Mouse (Mus musculus) liver, embryonic 11.5 days (tissue): ENCODE measurements around the gene Grm8. TPM values are rescaled to one million over a fixed set of nuclear protein-coding genes. Genes with fewer than 3 reads are reported as not detected.

Experiments
- ATAC-seq: fragments of 200-750 bp; cut with Nextera tagmentation; replicated peaks from 2 replicates; pipeline ENCODE4 v1.8.0; 2017; ENCODE audit warnings: moderate number of reproducible peaks, mild to moderate bottlenecking, moderate TSS enrichment, moderate library complexity; ENCODE audit not compliant: low FRiP score
- DNase-seq: peaks from one replicate; pipeline ENCODE4 v3.0.0-alpha.2; 2017; ENCODE audit warnings: low spot score
- H3K27ac ChIP-seq: fragments of 300-500 bp; sonication (generic); 2 replicates; pipeline ENCODE4 v1.5.1; 2014; ENCODE audit warnings: mild to moderate bottlenecking, low read depth, low read length, control low read depth
- H3K27me3 ChIP-seq: fragments of 300-500 bp; sonication (generic); replicated peaks from 2 replicates; pipeline ENCODE4 v1.6.1; 2014; ENCODE audit warnings: low read length, mixed read lengths; ENCODE audit not compliant: control insufficient read depth, insufficient read depth
- H3K36me3 ChIP-seq: fragments of 300-500 bp; sonication (generic); 2 replicates; pipeline ENCODE4 v1.6.1; 2014; ENCODE audit warnings: mild to moderate bottlenecking, low read length, moderate library complexity, mixed read lengths; ENCODE audit not compliant: control insufficient read depth, insufficient read depth
- H3K4me1 ChIP-seq: fragments of 300-500 bp; sonication (generic); replicated peaks from 2 replicates; pipeline ENCODE4 v1.6.1; 2014; ENCODE audit warnings: low read length, mixed read lengths; ENCODE audit not compliant: control insufficient read depth, insufficient read depth
- H3K4me2 ChIP-seq: fragments of 300-500 bp; sonication (generic); 2 replicates; pipeline ENCODE4 v1.6.1; 2014; ENCODE audit warnings: mild to moderate bottlenecking, control low read depth, moderate library complexity
- H3K4me3 ChIP-seq: fragments of 300-500 bp; sonication (generic); 2 replicates; pipeline ENCODE4 v1.5.1; 2014; ENCODE audit warnings: low read depth, low read length, control low read depth
- H3K9ac ChIP-seq: fragments of 300-500 bp; sonication (generic); 2 replicates; pipeline ENCODE4 v1.6.1; 2014; ENCODE audit warnings: low read depth, low read length, control low read depth
- H3K9me3 ChIP-seq: fragments of 300-500 bp; sonication (generic); 2 replicates; pipeline ENCODE4 v1.6.1; 2016; ENCODE audit warnings: low read length, inconsistent platforms, mixed read lengths; ENCODE audit not compliant: control insufficient read depth
- WGBS: fragments of 180-500 bp; shearing (Covaris S2); extraction: QIAGEN DNeasy Blood & Tissue Kit; methylation state at CpG from one replicate; pipeline ENCODE4 v1.1.7; 2014; 5-methylcytosine and 5-hydroxymethylcytosine counted together
- polyA plus RNA-seq: library from polyadenylated mRNA; unstranded; fragments of >200 nt; fragmentation: Nextera tagmentation; extraction: Ambion mirVana; gene quantifications from 2 replicates; pipeline ENCODE4 v1.2.1, GENCODE M21; 2014

Grm8 gene
- polyA plus RNA-seq, 1 experiment from 2014 or later = 0.29 TPM

DNA sequence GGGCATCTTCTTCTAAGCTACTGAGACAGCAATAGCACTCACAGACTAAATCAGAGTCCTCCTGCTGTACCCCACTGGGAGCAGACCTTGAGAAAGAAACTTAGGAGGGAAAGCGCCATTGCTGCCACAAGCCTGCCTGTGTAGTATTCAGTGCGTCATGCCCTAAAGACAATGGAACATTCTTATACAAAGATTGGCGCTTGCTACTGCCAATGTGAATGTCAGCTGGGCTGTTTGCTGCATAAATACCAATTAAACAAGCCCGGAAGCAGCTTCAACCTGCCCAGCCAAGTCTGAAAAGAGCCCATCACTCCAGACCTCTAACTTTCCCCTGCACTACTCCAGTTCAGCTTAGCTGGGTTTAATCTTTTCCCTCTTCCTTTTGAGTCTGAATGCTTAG is 2.9 kb downstream of the Grm8 start:
- no peak for DNase-seq
- ATAC-seq = no peak
- H3K9ac ChIP-seq = no peak overlapping the region
- 25% methylated on average over 4 of the region's 4 CpGs for WGBS
- H3K27ac ChIP-seq = no peak overlapping the region
- no peaks in the 10 kb centered on the region for H3K9me3 ChIP-seq
- H3K4me1 ChIP-seq = no peaks in the 10 kb centered on the region
- H3K4me2 ChIP-seq = no peak overlapping the region
- no peaks in the 10 kb centered on the region for H3K36me3 ChIP-seq
- H3K27me3 ChIP-seq = peaks cover 55% of the 10 kb centered on the region
- H3K4me3 ChIP-seq = no peak overlapping the region

- Histone ChIP-seq H3K4me3 (no peak overlapping the region), H3K36me3 (no peaks in the 10 kb centered on the region), H3K4me1 (no peaks in the 10 kb centered on the region), H3K9me3 (no peaks in the 10 kb centered on the region), H3K9ac (no peak overlapping the region), H3K27me3 (peaks cover 30% of the 10 kb centered on the region), H3K4me2 (no peak overlapping the region), H3K27ac (no peak overlapping the region)
- DNase-seq (no peak), ATAC-seq (no peak)
- 85% methylated on average over 4 of the region's 4 CpGs for WGBS
Observed at GRCm38 (mm10) chr6:28128871-28129270, 6.1 kb downstream of the Grm8 start.

DNA sequence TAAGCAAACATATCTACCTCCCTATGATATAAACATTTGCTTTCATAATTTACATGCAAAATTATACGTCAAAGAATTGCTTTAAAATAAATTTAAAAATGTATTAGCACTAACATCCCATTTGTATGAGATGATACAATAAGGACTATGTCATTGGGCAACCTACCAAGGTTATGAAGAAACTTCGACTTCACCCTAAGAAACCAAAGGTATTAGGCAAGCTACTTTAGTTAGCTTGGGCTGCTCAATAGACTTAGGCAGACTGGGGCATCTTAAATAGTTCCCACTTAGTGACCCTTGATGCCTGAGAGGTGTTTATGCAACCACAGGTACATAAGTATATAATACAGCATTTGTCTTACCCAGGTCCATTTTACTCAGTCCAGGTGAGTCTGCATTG is 19.5 kb downstream of the Grm8 start:
- no peaks in the 10 kb centered on the region for H3K9me3 ChIP-seq
- no peak overlapping the region for H3K4me2 ChIP-seq
- no peaks in the 10 kb centered on the region for H3K27me3 ChIP-seq
- ATAC-seq (no peak), DNase-seq (no peak)
- H3K4me1 ChIP-seq = no peaks in the 10 kb centered on the region
- H3K36me3 ChIP-seq = no peaks in the 10 kb centered on the region
- H3K27ac ChIP-seq = no peak overlapping the region
- no peak overlapping the region for H3K9ac ChIP-seq
- 75% methylated on average over 2 of the region's 2 CpGs for WGBS
- H3K4me3 ChIP-seq = no peak overlapping the region

- Histone ChIP-seq H3K9ac (no peak overlapping the region), H3K4me3 (no peak overlapping the region), H3K27ac (no peak overlapping the region), H3K27me3 (no peaks in the 10 kb centered on the region), H3K9me3 (no peaks in the 10 kb centered on the region), H3K4me2 (no peak overlapping the region), H3K4me1 (no peaks in the 10 kb centered on the region), H3K36me3 (no peaks in the 10 kb centered on the region)
- 56% methylated on average over 1 of the region's 1 CpGs for WGBS
- no peak for DNase-seq
- ATAC-seq = no peak
Observed at GRCm38 (mm10) chr6:28114916-28115315, 20.1 kb downstream of the Grm8 start.

DNA sequence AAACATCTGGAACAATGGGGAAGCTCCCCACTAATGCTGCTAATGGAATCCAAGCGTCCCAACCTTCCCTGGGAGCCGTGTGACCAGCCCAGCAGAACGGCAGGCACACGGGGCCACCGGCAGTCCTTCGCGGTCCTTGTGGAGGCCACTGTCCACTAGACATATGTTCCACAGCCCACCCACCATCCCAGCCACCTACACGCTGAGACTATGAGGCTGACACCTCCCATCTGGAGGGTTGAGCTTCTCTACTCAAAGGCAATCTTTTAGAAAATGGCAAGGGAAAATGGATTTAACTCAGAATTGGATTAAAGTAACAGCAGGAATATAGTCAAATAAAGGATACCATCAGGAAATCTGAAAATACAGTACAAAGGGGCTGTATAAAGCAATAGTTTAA is 23.4 kb downstream of the Grm8 start:
- no peaks in the 10 kb centered on the region for H3K4me1 ChIP-seq
- DNase-seq (no peak), ATAC-seq (no peak)
- H3K9me3 ChIP-seq = no peaks in the 10 kb centered on the region
- no peak overlapping the region for H3K27ac ChIP-seq
- no peak overlapping the region for H3K9ac ChIP-seq
- no peak overlapping the region for H3K4me2 ChIP-seq
- H3K4me3 ChIP-seq = no peak overlapping the region
- no peaks in the 10 kb centered on the region for H3K27me3 ChIP-seq
- no peaks in the 10 kb centered on the region for H3K36me3 ChIP-seq
- 86% methylated on average over 8 of the region's 8 CpGs for WGBS

DNA sequence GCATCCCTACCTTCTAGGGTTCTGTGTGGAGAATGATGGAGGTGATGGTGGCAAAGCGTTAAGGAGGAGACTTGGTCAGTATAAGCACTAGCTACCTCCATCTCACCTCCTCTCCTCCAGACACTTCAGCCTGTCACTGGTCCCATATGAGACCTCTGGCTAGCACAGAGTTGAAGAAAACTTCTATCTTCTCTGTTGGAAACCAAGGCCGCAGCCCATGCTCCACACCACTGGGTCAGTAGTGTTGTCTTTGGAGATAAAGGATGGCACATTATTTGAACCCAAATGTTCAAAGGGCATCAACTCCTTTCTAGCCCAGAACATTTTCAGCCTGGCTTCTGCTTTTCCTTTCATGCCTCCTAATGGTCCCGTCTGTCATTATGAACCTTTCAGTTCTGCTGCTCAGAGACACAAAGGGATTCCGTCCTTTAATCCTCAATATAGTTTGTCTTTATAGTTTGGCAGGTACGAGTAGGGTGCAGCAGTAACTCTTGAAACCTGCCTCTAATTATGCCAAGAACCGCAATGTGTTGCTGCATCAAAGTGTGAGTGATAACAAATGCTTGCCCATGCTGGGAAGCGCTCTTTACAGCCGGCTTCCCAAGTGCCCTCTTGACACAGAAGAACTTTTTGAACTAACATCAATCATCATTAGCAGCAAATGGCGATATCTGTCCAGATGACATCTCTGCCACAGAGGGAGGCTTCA is 32.2 kb downstream of the Grm8 start:
- 45% methylated on average over 9 of the region's 9 CpGs for WGBS
- no peaks in the 10 kb centered on the region for H3K9me3 ChIP-seq
- no peak overlapping the region for H3K9ac ChIP-seq
- no peak overlapping the region for H3K4me3 ChIP-seq
- DNase-seq (no peak), ATAC-seq (no peak)
- H3K4me1 ChIP-seq = no peaks in the 10 kb centered on the region
- no peaks in the 10 kb centered on the region for H3K36me3 ChIP-seq
- no peak overlapping the region for H3K27ac ChIP-seq
- H3K27me3 ChIP-seq = no peaks in the 10 kb centered on the region
- no peak overlapping the region for H3K4me2 ChIP-seq

- H3K27me3 ChIP-seq = no peaks in the 10 kb centered on the region
- DNase-seq (no peak), ATAC-seq (no peak)
- H3K27ac ChIP-seq = no peak overlapping the region
- 62% methylated on average over 3 of the region's 3 CpGs for WGBS
- no peak overlapping the region for H3K9ac ChIP-seq
- H3K9me3 ChIP-seq = no peaks in the 10 kb centered on the region
- H3K36me3 ChIP-seq = no peaks in the 10 kb centered on the region
- H3K4me1 ChIP-seq = no peaks in the 10 kb centered on the region
- no peak overlapping the region for H3K4me3 ChIP-seq
- H3K4me2 ChIP-seq = no peak overlapping the region
Observed at GRCm38 (mm10) chr6:28100001-28100400, 35.0 kb downstream of the Grm8 start.

DNA sequence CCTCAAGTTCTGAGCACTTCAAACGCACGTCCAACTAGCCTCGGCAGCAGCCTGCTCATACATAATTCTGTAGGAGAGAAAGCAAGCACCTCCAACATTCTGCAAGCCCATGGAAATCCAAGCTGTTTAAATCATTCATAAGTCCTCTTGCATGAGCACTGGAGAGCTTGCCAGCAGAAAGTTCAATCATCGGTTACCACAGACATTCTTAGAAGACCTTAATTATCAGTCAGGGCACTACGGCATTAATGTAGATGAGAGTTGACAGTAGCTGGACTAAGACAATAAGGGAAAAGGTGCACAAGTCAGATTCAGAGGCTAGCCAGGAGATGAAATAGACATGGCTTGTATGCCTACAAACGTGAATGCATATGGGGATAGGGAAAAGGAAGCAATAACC is 42.5 kb downstream of the Grm8 start:
- Histone ChIP-seq H3K4me2 (no peak overlapping the region), H3K9me3 (no peaks in the 10 kb centered on the region), H3K4me3 (no peak overlapping the region), H3K27me3 (no peaks in the 10 kb centered on the region), H3K36me3 (no peaks in the 10 kb centered on the region), H3K4me1 (no peaks in the 10 kb centered on the region), H3K9ac (no peak overlapping the region), H3K27ac (no peak overlapping the region)
- DNase-seq = no peak
- 81% methylated on average over 6 of the region's 6 CpGs for WGBS
- no peak for ATAC-seq

DNA sequence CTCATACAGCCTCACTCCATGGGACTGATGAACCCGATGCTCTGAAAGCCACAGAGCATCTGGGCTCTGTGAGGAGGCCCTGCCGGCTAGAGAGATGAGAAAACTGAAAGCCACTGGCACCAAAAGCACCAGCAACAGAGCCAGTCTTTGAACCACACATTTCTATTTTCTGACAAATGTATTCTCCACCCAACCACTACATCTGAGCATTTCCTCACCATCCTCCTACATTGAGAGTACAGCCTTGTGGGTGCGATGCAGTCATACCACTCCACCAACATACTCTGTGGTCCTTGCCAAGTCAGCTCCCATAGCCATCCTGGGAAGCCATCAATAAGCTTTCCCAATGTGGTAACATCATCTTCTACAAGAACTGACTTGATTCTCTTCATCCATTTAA is 43.1 kb downstream of the Grm8 start:
- H3K9me3 ChIP-seq = no peaks in the 10 kb centered on the region
- no peak overlapping the region for H3K4me3 ChIP-seq
- H3K27ac ChIP-seq = no peak overlapping the region
- H3K27me3 ChIP-seq = no peaks in the 10 kb centered on the region
- no peak overlapping the region for H3K9ac ChIP-seq
- ATAC-seq (no peak), DNase-seq (no peak)
- H3K36me3 ChIP-seq = no peaks in the 10 kb centered on the region
- no peaks in the 10 kb centered on the region for H3K4me1 ChIP-seq
- no peak overlapping the region for H3K4me2 ChIP-seq
- WGBS = 82% methylated on average over 3 of the region's 3 CpGs
